Mouse (Mus musculus): ENCODE data around the gene Ptpa. TPM values are rescaled to one million over a fixed set of nuclear protein-coding genes. Genes with fewer than 3 reads are reported as not detected.

The Ptpa gene
- total RNA-seq, 1 experiment from 2014 or later, result 145 TPM

GRCm38 (mm10) chr2:30464411-30464810 is 48.6 kb downstream of the Ptpa start:
- no peak for DNase-seq

DNA sequence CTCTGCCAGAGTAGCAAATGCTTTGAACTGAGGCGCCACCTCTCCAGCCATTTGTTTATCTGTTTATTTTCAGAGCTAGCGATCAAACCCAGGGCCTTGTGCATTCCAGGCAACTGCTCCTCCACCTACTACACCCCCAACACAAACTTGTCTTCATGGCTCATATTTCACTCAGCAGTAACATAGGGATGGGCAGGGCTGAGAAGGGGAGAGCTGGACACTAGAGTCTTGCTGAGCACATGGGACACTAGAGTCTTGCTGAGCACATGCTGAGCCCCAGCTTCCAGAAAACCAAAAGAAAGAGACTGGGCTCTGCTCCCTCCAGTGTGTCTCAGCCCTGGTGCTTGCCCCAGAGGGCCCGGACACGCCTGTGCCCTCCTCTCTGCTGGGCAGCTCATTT is 50.9 kb downstream of the Ptpa start:
- DNase-seq, result no peak

DNA sequence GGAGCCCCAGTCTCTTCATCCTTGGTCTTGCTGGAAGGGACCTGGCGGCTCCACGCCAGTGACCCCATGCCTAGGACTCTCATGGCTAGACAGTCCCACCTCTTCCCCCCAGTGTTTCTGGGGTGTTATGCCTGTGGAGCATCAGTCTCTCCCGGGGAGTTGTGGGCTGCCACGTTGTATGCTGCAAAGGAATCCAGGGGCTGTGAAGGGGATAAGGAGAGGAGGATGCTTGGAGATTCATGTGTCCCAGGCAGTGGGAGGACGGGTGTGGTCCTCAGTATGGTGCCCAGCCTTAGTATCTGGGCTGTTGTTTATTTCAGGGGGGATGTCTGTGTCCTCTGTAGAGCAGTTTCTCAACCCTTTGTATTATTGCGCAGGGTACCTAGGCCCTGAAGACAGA is 53.2 kb downstream of the Ptpa start:
- DNase-seq, result no peak

DNA sequence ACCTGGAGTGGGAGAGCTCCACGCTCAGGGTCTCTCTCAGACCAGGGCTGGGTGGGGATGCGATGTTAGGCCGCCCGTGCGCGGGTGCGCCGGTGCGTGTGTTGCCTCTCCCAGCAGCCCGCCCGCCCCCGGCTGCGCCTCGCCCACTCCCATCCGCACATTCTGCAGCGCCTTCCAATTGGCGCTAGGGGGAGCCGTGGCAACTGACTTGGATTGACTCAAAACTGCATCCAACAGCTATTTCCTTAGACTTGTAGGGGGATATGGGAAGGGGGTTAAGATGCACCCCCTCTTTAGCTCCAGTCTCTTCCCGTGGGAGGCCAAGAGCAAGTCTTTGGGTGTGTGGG is 53.9 kb downstream of the Ptpa start:
- DNase-seq, result peak; percentile 67

- peak; percentile 69 for DNase-seq
These were observed 54.5 kb downstream of the Ptpa start for GRCm38 (mm10) chr2:30470143-30470946.

GRCm38 (mm10) chr2:30471051-30471450 is 55.2 kb downstream of the Ptpa start:
- no peak for DNase-seq

DNA sequence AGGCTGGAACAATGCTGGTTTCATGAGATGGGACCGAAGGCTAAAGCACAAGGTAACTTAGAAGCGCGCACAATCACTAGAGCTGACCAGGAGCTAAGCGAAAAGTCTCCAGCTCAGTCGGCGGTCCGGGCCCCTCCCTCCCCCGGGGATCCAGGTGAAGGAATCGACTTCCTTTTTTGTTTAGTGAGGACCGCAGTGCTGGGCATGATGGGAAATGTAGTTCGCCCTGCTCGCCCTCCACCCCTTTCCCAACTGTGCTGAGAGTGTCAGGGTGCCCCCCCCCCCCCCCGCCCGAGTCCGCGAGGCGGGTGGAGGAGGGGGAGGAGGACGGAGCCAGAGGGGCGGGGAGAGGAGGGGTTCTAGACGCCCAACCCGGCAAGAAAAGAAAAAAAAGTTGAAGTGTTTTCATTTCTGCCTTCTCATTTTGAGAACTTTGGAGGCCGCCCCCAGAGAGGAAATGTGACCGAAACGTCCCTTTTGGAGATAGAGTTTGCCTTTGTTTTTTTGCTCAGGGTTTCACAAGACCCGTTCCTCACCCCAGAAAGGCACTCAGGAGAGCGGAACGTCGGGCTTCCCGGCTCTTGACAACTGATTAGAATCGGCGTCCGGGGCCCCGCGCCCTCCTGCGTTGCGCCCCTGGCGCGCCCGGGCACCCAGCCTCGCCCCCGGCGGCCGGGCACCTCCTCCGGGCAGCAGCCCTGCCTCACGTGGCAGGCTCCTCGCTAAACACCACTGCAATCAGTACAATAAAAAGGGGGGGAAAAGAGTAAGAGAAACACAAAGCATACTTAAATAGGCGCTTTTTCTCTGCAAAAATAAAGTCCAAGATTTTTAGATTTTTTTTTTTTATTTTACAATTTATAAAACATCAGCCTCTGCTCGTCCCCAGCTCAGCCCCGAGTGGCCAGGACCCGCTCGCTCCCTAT is 56.2 kb downstream of the Ptpa start:
- peak; percentile 79 for DNase-seq

DNA sequence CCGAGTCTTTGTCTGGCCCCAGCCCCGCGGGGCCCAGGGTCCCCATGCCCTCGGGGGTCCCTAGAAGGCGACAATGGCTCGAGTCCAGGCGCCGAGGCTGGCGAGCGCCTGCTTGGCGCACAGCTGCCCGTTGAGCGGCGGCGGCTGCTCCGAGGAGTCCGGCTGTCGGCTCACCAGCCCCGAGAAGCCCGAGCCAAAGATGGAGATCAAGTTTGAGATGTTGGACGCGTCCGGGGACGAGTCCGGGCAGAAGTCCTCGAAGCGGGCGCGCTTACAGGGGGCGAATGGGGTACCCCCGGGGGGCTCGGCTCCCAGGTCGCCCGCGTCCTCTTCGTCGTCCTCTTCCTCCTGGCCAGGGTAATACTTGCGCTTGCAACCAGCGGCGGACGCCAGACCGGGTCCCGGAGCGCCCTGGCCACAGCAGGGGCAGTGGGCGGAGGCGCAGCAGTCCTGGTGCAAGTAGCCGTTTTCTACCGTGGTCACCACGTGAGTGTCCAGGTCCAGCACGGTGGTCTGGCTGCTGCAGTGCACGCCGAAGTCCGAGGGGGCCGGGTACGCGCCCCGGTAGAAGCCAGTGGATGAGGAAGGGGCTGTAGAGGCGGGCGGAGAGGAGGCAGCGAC is 57.0 kb downstream of the Ptpa start:
- peak; percentile 61 for DNase-seq

DNA sequence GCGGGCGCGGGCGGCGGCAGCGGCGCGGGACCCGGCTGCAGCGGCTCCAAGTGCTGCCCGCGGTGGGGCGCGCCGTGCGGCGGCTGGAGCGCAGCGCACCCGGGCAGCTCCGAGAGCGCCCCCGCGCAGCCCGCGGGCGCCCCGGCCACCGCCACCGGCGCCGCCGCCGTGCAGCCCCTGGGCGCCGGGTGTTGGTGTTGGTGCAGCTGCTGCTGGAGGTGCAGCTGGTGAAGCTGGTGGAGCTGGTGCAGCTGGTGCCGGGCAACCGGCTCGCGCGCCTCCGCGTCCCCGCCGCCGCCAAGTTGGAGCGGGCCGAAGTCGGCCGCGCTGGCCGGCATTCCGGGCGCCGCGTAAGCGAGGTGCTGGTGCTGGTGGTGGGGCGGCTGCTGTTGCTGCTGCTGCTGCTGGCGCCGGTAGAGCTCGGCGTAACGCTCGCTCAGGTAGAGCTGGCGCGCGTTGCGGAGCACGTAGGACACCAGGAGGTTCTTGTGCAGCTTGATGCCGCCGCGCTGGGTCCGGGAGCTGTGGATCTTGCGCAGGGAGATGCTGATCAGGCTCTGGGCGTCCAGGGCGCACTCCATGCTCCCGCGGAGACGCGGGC is 57.7 kb downstream of the Ptpa start:
- peak; percentile 56 for DNase-seq

GRCm38 (mm10) chr2:30474039-30474438 is 58.2 kb downstream of the Ptpa start, which contains the start of gene Ier5l:
Gene Ier5l, minus strand, starts transcription at chr2:30474219.
- DNase-seq, result peak; percentile 96

- no peak for DNase-seq
These were observed 58.9 kb downstream of the Ptpa start for GRCm38 (mm10) chr2:30474776-30475175.

DNA sequence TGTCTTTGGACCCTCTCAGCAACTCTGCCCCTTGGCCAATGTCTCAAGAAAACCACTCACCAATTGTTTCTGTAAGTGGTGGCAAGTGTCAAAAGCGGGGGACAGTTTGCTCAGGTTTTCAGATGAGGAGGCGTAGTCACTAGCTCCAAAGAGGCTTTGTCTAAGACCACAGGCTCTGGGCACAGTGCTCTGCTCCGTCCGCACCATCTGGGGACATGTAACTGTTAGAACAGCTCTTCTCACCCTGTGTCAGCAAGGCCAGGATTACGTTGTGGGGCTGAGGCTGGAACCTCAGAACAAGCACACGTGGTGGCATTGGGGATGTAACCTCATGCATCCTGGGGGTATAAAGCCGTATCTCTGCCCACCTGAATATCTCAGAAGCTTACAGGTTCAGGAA is 59.6 kb downstream of the Ptpa start:
- DNase-seq, result no peak

DNA sequence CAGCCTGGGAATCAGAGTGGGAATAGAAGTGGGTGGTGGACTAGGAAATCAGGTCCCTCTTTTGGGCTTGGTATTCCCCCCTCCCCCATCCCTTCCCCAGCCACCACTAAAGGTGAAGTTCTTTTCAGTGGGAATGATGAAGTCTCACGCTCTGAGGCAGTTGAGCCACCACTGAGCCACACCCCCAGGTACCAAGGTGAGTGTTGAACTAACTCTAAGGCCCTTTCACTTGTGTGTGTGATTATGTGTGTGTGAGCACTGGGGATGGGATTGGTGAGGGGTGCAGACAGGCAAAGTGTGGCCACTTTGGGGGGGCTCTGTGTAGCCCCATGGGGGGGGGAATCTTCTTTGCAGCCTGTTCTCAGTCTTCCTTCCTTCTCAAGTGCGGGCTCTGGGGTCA is 60.4 kb downstream of the Ptpa start:
- no peak for DNase-seq

DNA sequence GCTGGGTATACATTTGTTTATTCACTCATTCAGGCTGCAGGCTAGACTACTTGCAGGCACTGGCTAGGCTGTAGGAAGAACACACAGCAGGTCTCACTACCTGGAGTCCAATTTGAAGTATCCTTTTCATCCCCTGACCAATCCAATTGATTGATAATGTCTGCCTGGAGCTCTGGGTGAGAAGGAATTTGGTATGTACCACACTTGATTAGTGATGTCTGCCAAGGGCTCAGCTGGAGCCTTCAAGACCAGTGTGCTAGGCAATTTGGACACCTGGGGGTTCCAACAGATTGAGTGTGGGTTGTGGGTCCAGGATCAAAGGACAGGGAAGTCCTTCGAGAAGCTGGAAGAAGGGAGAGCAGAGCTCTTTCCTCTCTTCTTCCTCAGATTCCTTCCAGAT is 62.7 kb downstream of the Ptpa start:
- no peak for DNase-seq

GRCm38 (mm10) chr2:30487597-30487996 is 71.8 kb downstream of the Ptpa start:
- peak; percentile 64 for DNase-seq

GRCm38 (mm10) chr2:30490384-30490783 is 74.5 kb downstream of the Ptpa start:
- no peak for DNase-seq

GRCm38 (mm10) chr2:30495000-30495908 is 79.4 kb downstream of the Ptpa start:
- DNase-seq, result no peak

DNA sequence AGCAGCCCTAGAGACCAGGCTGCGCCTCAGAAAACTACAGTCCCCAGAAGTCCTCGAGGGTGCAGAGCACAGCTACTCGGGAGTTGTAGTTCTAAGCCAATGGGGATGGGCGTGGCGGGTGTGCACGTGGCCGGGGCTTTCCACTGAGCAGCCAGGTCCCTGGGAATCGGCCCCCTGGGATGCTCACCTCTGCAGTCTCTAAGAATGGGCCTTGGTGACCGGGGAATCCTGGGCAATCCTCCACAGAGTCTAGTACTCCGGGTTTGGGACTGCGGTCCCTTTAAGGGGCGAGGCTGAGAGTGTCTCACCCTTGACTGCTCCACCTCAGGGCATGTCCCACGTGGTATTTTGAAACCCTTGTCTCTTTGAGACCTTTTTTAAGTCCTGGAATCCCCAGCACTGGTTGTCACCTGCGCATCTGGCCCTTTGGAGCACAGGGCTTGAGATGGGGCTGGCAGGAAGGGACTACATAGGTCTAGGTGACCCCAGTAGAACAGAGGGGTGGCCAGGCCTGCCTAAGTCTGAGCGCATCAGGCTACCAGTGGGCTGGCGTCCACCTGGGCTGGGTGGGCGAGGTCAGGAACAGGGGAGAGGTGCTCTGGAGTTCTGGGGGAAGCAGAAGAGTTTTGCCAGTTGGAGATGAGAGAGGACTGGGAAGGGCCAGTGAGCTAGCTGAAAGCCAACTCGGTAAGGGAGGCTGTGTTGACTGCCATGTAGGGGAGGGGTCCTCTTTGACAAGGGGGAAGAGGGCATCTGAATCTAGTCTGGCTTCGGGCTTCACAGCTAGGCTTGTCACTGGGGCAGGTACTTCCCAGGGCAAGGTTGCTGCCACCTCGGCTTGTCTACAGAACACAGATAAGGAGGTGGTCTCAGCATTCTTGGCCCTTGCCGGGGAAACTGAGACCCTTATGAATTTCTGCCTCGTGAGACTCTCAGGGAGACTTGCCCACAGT is 80.3 kb downstream of the Ptpa start:
- DNase-seq, result peak; percentile 60

All from adrenal gland, postnatal 25 days (tissue).